Mouse (Mus musculus) hindbrain, embryonic 11.5 days (tissue): ENCODE measurements at regions not wholly inside any gene's neighbourhood (a gene's known extent, or its start where the extent isn't known, plus 50 kb on each side); places are given as distances from the start of the nearest gene placed in this dataset.
"Not testable (repeated sequence)": the region's sequence is repeated elsewhere in the genome, so short reads cannot be mapped to it uniquely, and the experiment has no call there.

Experiments used
- ATAC-seq: fragments of 200-750 bp; cut with Nextera tagmentation; 2 replicates; pipeline ENCODE4 v1.8.0; 2017; ENCODE audit warnings: mild to moderate bottlenecking, moderate TSS enrichment, moderate library complexity; ENCODE audit not compliant: low FRiP score
- DNase-seq: peaks from one replicate; pipeline ENCODE4 v3.0.0-alpha.2; 2015; ENCODE audit warnings: low spot score
- H3K27ac ChIP-seq: fragments of 300-500 bp; sonication (generic); 2 replicates; pipeline ENCODE4 v1.5.1; 2014; ENCODE audit warnings: mild to moderate bottlenecking, low read depth, low read length
- H3K27me3 ChIP-seq: fragments of 300-500 bp; sonication (generic); 2 replicates; pipeline ENCODE4 v1.6.1; 2014; ENCODE audit warnings: mild to moderate bottlenecking, low read length, moderate library complexity, mixed read lengths; ENCODE audit not compliant: control insufficient read depth, insufficient read depth
- H3K36me3 ChIP-seq: fragments of 300-500 bp; sonication (generic); 2 replicates; pipeline ENCODE4 v1.6.1; 2014; ENCODE audit warnings: mild to moderate bottlenecking, low read length, moderate library complexity, mixed read lengths; ENCODE audit not compliant: control insufficient read depth, insufficient read depth
- H3K4me1 ChIP-seq: fragments of 300-500 bp; sonication (generic); replicated peaks from 2 replicates; pipeline ENCODE4 v1.6.1; 2014; ENCODE audit warnings: low read length, mixed read lengths; ENCODE audit not compliant: control insufficient read depth, insufficient read depth
- H3K4me2 ChIP-seq: fragments of 300-500 bp; sonication (generic); replicated peaks from 2 replicates; pipeline ENCODE4 v1.6.1; 2014; ENCODE audit warnings: mild to moderate bottlenecking, low read depth, low read length
- H3K4me3 ChIP-seq: fragments of 300-500 bp; sonication (generic); 2 replicates; pipeline ENCODE4 v1.5.1; 2014; ENCODE audit warnings: low read depth, low read length
- H3K9ac ChIP-seq: fragments of 300-500 bp; sonication (generic); 2 replicates; pipeline ENCODE4 v1.6.1; 2014; ENCODE audit warnings: low read depth, low read length
- H3K9me3 ChIP-seq: fragments of 300-500 bp; sonication (generic); 2 replicates; pipeline ENCODE4 v1.6.1; 2016; ENCODE audit warnings: low read length; ENCODE audit not compliant: control insufficient read depth
- WGBS: fragments of 180-500 bp; shearing (Covaris S2); extraction: QIAGEN DNeasy Blood & Tissue Kit; methylation state at CpG from one replicate; pipeline ENCODE4 v1.1.7; 2014; 5-methylcytosine and 5-hydroxymethylcytosine counted together

- Histone ChIP-seq H3K36me3 (no peaks in the 10 kb centered on the region), H3K4me1 (no peaks in the 10 kb centered on the region), H3K4me2 (no peak overlapping the region), H3K27me3 (no peaks in the 10 kb centered on the region), H3K27ac (no peak overlapping the region), H3K9me3 (no peaks in the 10 kb centered on the region), H3K9ac (no peak overlapping the region), H3K4me3 (no peak overlapping the region)
- ATAC-seq (no peak), DNase-seq (no peak)
- 42% methylated on average over 2 of the region's 2 CpGs for WGBS
These were observed 201.9 kb upstream of the Gm21897 start for GRCm38 (mm10) chr16:15115386-15115785.

- ATAC-seq (no peak), DNase-seq (no peak)
- H3K36me3 ChIP-seq, result no peaks in the 10 kb centered on the region
- WGBS, result 83% methylated on average over 1 of the region's 1 CpGs
- H3K27ac ChIP-seq, result no peak overlapping the region
- no peaks in the 10 kb centered on the region for H3K9me3 ChIP-seq
- H3K4me1 ChIP-seq, result no peaks in the 10 kb centered on the region
- H3K9ac ChIP-seq, result no peak overlapping the region
- no peak overlapping the region for H3K4me2 ChIP-seq
- H3K27me3 ChIP-seq, result no peaks in the 10 kb centered on the region
- H3K4me3 ChIP-seq, result no peak overlapping the region
These were observed 197.5 kb upstream of the Gm21897 start for GRCm38 (mm10) chr16:15119799-15120198.

- WGBS, result 80% methylated on average over 2 of the region's 2 CpGs
- no peak overlapping the region for H3K9ac ChIP-seq
- no peak for ATAC-seq
- no peaks in the 10 kb centered on the region for H3K36me3 ChIP-seq
- DNase-seq, result no peak
- no peaks in the 10 kb centered on the region for H3K27me3 ChIP-seq
- no peak overlapping the region for H3K4me2 ChIP-seq
- no peak overlapping the region for H3K4me3 ChIP-seq
- H3K9me3 ChIP-seq, result no peaks in the 10 kb centered on the region
- no peaks in the 10 kb centered on the region for H3K4me1 ChIP-seq
- H3K27ac ChIP-seq, result no peak overlapping the region
These were observed 188.3 kb upstream of the Gm21897 start for GRCm38 (mm10) chr16:15128996-15129395.

- ATAC-seq, result no peak
- H3K27ac ChIP-seq, result no peak overlapping the region
- H3K4me1 ChIP-seq, result no peaks in the 10 kb centered on the region
- no peak overlapping the region for H3K9ac ChIP-seq
- 86% methylated on average over 2 of the region's 2 CpGs for WGBS
- no peak overlapping the region for H3K4me3 ChIP-seq
- H3K9me3 ChIP-seq, result no peaks in the 10 kb centered on the region
- no peaks in the 10 kb centered on the region for H3K27me3 ChIP-seq
- DNase-seq, result no peak
- no peak overlapping the region for H3K4me2 ChIP-seq
- no peaks in the 10 kb centered on the region for H3K36me3 ChIP-seq
These were observed 187.5 kb upstream of the Gm21897 start for GRCm38 (mm10) chr16:15129806-15130205.

- Histone ChIP-seq H3K27ac (no peak overlapping the region), H3K4me2 (no peak overlapping the region), H3K4me3 (no peak overlapping the region), H3K9ac (no peak overlapping the region), H3K9me3 (no peaks in the 10 kb centered on the region), H3K4me1 (no peaks in the 10 kb centered on the region), H3K27me3 (no peaks in the 10 kb centered on the region), H3K36me3 (no peaks in the 10 kb centered on the region)
- WGBS, result 73% methylated on average over 2 of the region's 2 CpGs
- no peak for ATAC-seq
- DNase-seq, result no peak
These were observed 159.4 kb upstream of the Gm21897 start for GRCm38 (mm10) chr16:15157852-15158251.

GRCm38 (mm10) chr16:15175516-15175915 lies 141.7 kb upstream of the Gm21897 start:
- Histone ChIP-seq H3K36me3 (no peaks in the 10 kb centered on the region), H3K9ac (no peak overlapping the region), H3K4me1 (no peaks in the 10 kb centered on the region), H3K9me3 (no peaks in the 10 kb centered on the region), H3K4me3 (no peak overlapping the region), H3K4me2 (no peak overlapping the region), H3K27ac (no peak overlapping the region), H3K27me3 (no peaks in the 10 kb centered on the region)
- 88% methylated on average over 3 of the region's 3 CpGs for WGBS
- ATAC-seq (no peak), DNase-seq (no peak)

GRCm38 (mm10) chr16:15185714-15186113 lies 131.5 kb upstream of the Gm21897 start:
- ATAC-seq, result no peak
- Histone ChIP-seq H3K27ac (no peak overlapping the region), H3K9me3 (no peaks in the 10 kb centered on the region), H3K4me3 (no peak overlapping the region), H3K9ac (no peak overlapping the region), H3K27me3 (no peaks in the 10 kb centered on the region), H3K4me2 (no peak overlapping the region), H3K4me1 (no peaks in the 10 kb centered on the region), H3K36me3 (no peaks in the 10 kb centered on the region)
- no peak for DNase-seq
- WGBS, result 92% methylated on average over 1 of the region's 1 CpGs

GRCm38 (mm10) chr16:15194926-15195711 lies 122.1 kb upstream of the Gm21897 start:
- ATAC-seq (no peak), DNase-seq (peak; percentile 27)
- H3K36me3 ChIP-seq, result no peaks in the 10 kb centered on the region
- H3K9me3 ChIP-seq, result no peaks in the 10 kb centered on the region
- H3K4me1 ChIP-seq, result no peaks in the 10 kb centered on the region
- H3K27ac ChIP-seq, result no peak overlapping the region
- H3K4me3 ChIP-seq, result no peak overlapping the region
- H3K27me3 ChIP-seq, result no peaks in the 10 kb centered on the region
- no peak overlapping the region for H3K4me2 ChIP-seq
- no peak overlapping the region for H3K9ac ChIP-seq
- WGBS, result 58% methylated on average over 6 of the region's 6 CpGs

GRCm38 (mm10) chr16:15195931-15196330 lies 121.3 kb upstream of the Gm21897 start:
- not testable (repeated sequence) for H3K36me3 ChIP-seq, H3K4me1 ChIP-seq, DNase-seq, H3K27me3 ChIP-seq, H3K27ac ChIP-seq, H3K4me2 ChIP-seq, H3K9ac ChIP-seq, ATAC-seq, H3K9me3 ChIP-seq, H3K4me3 ChIP-seq
- 88% methylated on average over 5 of the region's 12 CpGs for WGBS
